Mouse (Mus musculus): ENCODE measurements around the gene Rtn4rl2. TPM values are rescaled to one million over a fixed set of nuclear protein-coding genes. Genes with fewer than 3 reads are reported as not detected.
"Not testable (repeated sequence)": the region's sequence is repeated elsewhere in the genome, so short reads cannot be mapped to it uniquely, and the experiment has no call there.

Gene Rtn4rl2
- 18.3 and 32.2 TPM in 2 replicates for polyA plus RNA-seq (2012; rRNA removed)

- peak; percentile 53 for DNase-seq (ENCODE audit: low read depth)
- TF ChIP-seq CTCF (IDR thresholded peaks at IDR 0.05; ENCODE audit: borderline replicate concordance, extremely low read depth, insufficient read depth, insufficient read length) (no peak), POLR2A (IDR thresholded peaks at IDR 0.05; ENCODE audit: borderline replicate concordance, extremely low read depth, insufficient read depth, insufficient read length, poor library complexity, severe bottlenecking) (no peak)
Observed at GRCm38 (mm10) chr2:84886234-84886731, at the start of gene Rtn4rl2. Gene Rtn4rl2, minus strand, starts transcription at chr2:84886710.

- DNase-seq (ENCODE audit: low read depth) = peak; percentile 68
- TF ChIP-seq POLR2A (IDR thresholded peaks at IDR 0.05; ENCODE audit: borderline replicate concordance, extremely low read depth, insufficient read depth, insufficient read length, poor library complexity, severe bottlenecking) (no peak), CTCF (IDR thresholded peaks at IDR 0.05; ENCODE audit: borderline replicate concordance, extremely low read depth, insufficient read depth, insufficient read length) (no peak)
Observed at GRCm38 (mm10) chr2:84935065-84935464, 48.6 kb upstream of the Rtn4rl2 start.

DNA sequence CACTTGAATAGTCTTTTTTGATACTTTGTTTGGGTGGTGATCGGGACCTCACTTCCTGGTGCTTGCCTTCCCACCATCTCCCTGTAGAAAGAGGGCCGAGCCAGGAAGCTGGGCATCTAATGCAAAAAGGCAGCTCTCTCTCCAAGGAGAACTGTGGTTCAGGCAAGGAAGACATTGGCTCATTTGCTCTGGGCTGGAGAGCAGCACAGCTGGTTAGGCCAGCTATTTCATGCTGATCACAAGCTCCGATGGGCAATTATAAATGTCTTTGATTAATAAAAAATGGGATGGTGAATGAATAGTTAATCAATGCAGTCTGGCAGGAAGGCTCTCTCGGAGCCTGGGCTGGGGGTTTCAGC, 48.1 kb upstream of the Rtn4rl2 start:
- TF ChIP-seq CTCF (IDR thresholded peaks at IDR 0.05; ENCODE audit: borderline replicate concordance, extremely low read depth, insufficient read depth, insufficient read length) (no peak), POLR2A (IDR thresholded peaks at IDR 0.05; ENCODE audit: borderline replicate concordance, extremely low read depth, insufficient read depth, insufficient read length, poor library complexity, severe bottlenecking) (no peak)
- peak; percentile 44 for DNase-seq (ENCODE audit: low read depth)

DNA sequence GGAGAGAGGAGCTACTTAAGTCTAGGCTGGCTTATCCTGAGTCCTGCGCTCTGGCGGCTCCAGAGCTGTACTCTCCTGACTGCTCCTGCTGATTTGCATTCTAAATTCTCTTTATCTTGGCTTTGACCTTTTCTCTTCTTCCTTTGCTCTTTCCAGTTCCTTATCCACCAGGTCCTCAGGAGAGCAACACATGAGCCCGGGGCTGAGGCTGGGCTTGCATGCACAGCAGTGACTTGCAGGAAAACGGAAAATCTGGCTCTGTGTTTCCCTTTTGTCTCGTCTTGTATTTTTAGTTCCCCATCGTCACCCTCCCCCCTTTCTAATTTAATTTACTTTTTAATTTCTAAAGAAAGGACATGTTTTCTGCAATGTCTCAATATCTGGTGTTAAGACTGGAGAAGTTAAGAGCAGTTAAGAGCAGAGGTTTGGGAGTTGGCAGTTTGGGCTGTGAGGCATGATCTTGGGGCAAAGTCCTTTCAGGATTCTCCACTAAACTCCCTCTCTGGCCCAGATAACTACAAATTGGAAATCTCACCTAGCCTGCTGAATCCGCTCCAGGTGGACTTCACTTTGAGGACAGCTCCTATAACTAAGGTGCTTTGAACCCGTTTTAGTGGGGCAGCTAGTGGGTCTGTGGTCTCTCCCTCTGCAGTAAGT, 47.6 kb upstream of the Rtn4rl2 start:
- TF ChIP-seq CTCF (IDR thresholded peaks at IDR 0.05; ENCODE audit: borderline replicate concordance, extremely low read depth, insufficient read depth, insufficient read length) = no peak
- no peak for TF ChIP-seq POLR2A (IDR thresholded peaks at IDR 0.05; ENCODE audit: borderline replicate concordance, extremely low read depth, insufficient read depth, insufficient read length, poor library complexity, severe bottlenecking)
- no peak for DNase-seq (ENCODE audit: low read depth)

- TF ChIP-seq CTCF (IDR thresholded peaks at IDR 0.05; ENCODE audit: borderline replicate concordance, extremely low read depth, insufficient read depth, insufficient read length) (no peak), POLR2A (IDR thresholded peaks at IDR 0.05; ENCODE audit: borderline replicate concordance, extremely low read depth, insufficient read depth, insufficient read length, poor library complexity, severe bottlenecking) (no peak)
- no peak for DNase-seq (ENCODE audit: low read depth)
Observed at GRCm38 (mm10) chr2:84930186-84930585, 43.7 kb upstream of the Rtn4rl2 start.

- DNase-seq (ENCODE audit: low read depth) = no peak
- no peak for TF ChIP-seq POLR2A (IDR thresholded peaks at IDR 0.05; ENCODE audit: borderline replicate concordance, extremely low read depth, insufficient read depth, insufficient read length, poor library complexity, severe bottlenecking)
- no peak for TF ChIP-seq CTCF (IDR thresholded peaks at IDR 0.05; ENCODE audit: borderline replicate concordance, extremely low read depth, insufficient read depth, insufficient read length)
Observed at GRCm38 (mm10) chr2:84919601-84920108, 33.1 kb upstream of the Rtn4rl2 start.

DNA sequence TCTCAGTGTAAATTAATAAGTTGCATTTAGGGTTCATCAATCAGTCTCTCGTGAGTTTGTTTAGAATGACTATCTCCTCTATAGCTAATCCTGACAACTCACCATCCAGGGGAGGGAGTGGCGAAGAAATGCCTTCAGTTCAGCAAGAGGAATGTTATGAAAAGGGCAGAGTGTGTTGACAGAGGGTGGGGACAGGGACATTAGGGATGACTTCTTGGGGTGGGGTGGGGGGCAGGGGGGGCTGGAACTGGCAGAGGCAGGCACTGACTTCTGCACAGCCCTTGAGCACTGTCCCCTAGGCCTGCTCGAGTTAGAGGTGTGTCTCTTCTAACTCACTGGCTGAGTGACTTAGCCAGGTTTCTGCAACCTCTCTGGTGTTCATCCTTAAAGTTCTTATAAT, 31.7 kb upstream of the Rtn4rl2 start:
- TF ChIP-seq POLR2A (IDR thresholded peaks at IDR 0.05; ENCODE audit: borderline replicate concordance, extremely low read depth, insufficient read depth, insufficient read length, poor library complexity, severe bottlenecking) (no peak), CTCF (IDR thresholded peaks at IDR 0.05; ENCODE audit: borderline replicate concordance, extremely low read depth, insufficient read depth, insufficient read length) (no peak)
- DNase-seq (ENCODE audit: low read depth) = no peak

- TF ChIP-seq CTCF (IDR thresholded peaks at IDR 0.05; ENCODE audit: borderline replicate concordance, extremely low read depth, insufficient read depth, insufficient read length) (no peak), POLR2A (IDR thresholded peaks at IDR 0.05; ENCODE audit: borderline replicate concordance, extremely low read depth, insufficient read depth, insufficient read length, poor library complexity, severe bottlenecking) (no peak)
- DNase-seq (ENCODE audit: low read depth) = no peak
Observed at GRCm38 (mm10) chr2:84916548-84917320, 30.2 kb upstream of the Rtn4rl2 start.

- DNase-seq (ENCODE audit: low read depth) = no peak
- no peak for TF ChIP-seq POLR2A (IDR thresholded peaks at IDR 0.05; ENCODE audit: borderline replicate concordance, extremely low read depth, insufficient read depth, insufficient read length, poor library complexity, severe bottlenecking)
- TF ChIP-seq CTCF (IDR thresholded peaks at IDR 0.05; ENCODE audit: borderline replicate concordance, extremely low read depth, insufficient read depth, insufficient read length) = no peak
Observed at GRCm38 (mm10) chr2:84915330-84915729, 28.8 kb upstream of the Rtn4rl2 start.

- DNase-seq (ENCODE audit: low read depth) = no peak
- TF ChIP-seq CTCF (IDR thresholded peaks at IDR 0.05; ENCODE audit: borderline replicate concordance, extremely low read depth, insufficient read depth, insufficient read length) (no peak), POLR2A (IDR thresholded peaks at IDR 0.05; ENCODE audit: borderline replicate concordance, extremely low read depth, insufficient read depth, insufficient read length, poor library complexity, severe bottlenecking) (no peak)
Observed at GRCm38 (mm10) chr2:84913881-84914280, 27.4 kb upstream of the Rtn4rl2 start.

DNA sequence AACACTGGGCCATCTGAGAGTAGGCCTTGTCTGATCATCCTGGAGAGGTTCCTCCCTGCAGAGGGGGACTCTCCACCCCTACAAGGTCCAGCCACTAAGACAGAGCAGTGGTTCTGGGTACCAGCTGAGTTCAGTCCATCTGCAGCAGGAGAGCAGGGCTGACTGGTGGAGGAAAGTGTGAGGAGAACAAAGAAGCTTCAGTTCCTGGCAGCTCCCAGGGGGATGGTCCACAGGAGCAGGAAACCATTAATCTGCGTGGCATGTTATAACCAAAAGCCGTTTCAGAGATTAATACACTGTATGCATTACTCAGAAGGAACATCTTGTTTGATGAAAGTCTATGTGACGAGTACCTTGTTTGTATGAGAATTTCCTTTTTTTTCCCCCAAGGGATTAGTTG, 26.2 kb upstream of the Rtn4rl2 start:
- no peak for TF ChIP-seq CTCF (IDR thresholded peaks at IDR 0.05; ENCODE audit: borderline replicate concordance, extremely low read depth, insufficient read depth, insufficient read length)
- no peak for TF ChIP-seq POLR2A (IDR thresholded peaks at IDR 0.05; ENCODE audit: borderline replicate concordance, extremely low read depth, insufficient read depth, insufficient read length, poor library complexity, severe bottlenecking)
- DNase-seq (ENCODE audit: low read depth) = no peak

DNA sequence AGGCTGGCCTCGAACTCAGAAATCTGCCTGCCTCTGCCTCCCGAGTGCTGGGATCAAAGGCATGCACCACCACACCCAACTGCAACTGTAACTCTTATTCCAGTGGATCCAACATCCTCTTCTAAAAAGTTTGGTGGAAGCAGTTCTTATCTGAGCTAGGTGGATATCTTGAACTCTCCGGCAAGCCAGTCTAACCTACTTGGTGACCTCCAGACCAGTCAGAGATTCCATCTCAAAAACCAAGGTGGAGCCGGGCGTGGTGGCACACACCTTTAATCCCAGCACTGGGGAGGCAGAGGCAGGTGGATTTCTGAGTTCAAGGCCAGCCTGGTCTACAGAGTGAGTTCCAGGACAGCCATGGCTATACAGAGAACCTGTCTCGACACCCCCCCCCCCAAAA, 10.2 kb upstream of the Rtn4rl2 start:
- not testable (repeated sequence) for DNase-seq (ENCODE audit: low read depth)

All from brain, embryonic 14.5 days (tissue).